In the genomic region with DNA sequence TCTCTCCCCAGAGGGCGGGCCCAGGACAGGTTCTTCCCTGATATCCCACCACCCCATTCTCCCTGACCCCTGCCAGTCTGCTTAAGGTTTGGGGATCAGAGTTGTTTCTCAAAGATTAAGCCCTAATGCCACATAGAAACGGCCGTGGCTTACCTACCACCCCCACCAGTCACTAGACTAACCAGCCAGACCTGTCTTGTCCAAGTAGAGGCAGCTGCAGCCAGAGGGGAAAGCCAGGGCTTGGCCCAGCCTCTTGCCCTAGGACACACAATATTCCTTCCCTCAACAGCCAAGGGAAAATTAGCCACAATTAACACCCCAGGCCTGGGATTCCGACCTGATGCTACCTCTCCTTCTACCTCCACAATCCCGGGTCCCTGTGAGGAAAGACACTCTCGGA, we compare ENCODE assay signal across 8 mouse cellular contexts. TPM values are rescaled to one million over a fixed set of nuclear protein-coding genes. Genes with fewer than 3 reads are reported as not detected.
DNase-seq lines count a peak whose midpoint lies in the region; ATAC-seq and TF ChIP-seq lines count a peak whose summit lies in the region.

No protein-coding gene starts in this region.

- peak overlapping the region; percentile 94 for H3K27ac ChIP-seq in spleen, adult 2 months (ENCODE audit: insufficient read depth, low read length)
- peak overlapping the region; percentile 98 for H3K27ac ChIP-seq in forebrain, embryonic 11.5 days (ENCODE audit: low read depth, low read length)
- H3K27ac ChIP-seq in limb, embryonic 14.5 days (replicated peaks; ENCODE audit: low read depth, low read length), result peak overlapping the region; percentile 94
- H3K27ac ChIP-seq in neural tube, embryonic 14.5 days (ENCODE audit: low read depth, low read length), result peak overlapping the region; percentile 100

- no peaks in the 10 kb centered on the region for H3K27me3 ChIP-seq in spleen, adult 2 months (ENCODE audit: control insufficient read depth, insufficient read depth, low read length)
- no peaks in the 10 kb centered on the region for H3K27me3 ChIP-seq in forebrain, embryonic 11.5 days (ENCODE audit: control insufficient read depth, insufficient read depth, low read length)
- no peaks in the 10 kb centered on the region for H3K27me3 ChIP-seq in limb, embryonic 14.5 days (ENCODE audit: control insufficient read depth, insufficient read depth, low read length)
- H3K27me3 ChIP-seq in neural tube, embryonic 14.5 days (ENCODE audit: control insufficient read depth, insufficient read depth, low read length), result no peaks in the 10 kb centered on the region

- H3K4me2 ChIP-seq in forebrain, embryonic 11.5 days (ENCODE audit: low read depth, low read length, severe bottlenecking), result peak overlapping the region; percentile 92
- H3K4me2 ChIP-seq in limb, embryonic 14.5 days (replicated peaks; ENCODE audit: low read depth, low read length, severe bottlenecking), result peak overlapping the region; percentile 94
- peak overlapping the region; percentile 98 for H3K4me2 ChIP-seq in neural tube, embryonic 14.5 days (ENCODE audit: low read depth, low read length)

- peak overlapping the region; percentile 57; the same call in 1 of the 2 replicates for H3K4me3 ChIP-seq in spleen, adult 2 months (ENCODE audit: extremely low read depth, insufficient read depth, insufficient read length)
- H3K4me3 ChIP-seq in forebrain, embryonic 11.5 days (ENCODE audit: low read depth, low read length), result peak overlapping the region; percentile 97
- peak overlapping the region; percentile 94 for H3K4me3 ChIP-seq in limb, embryonic 14.5 days (replicated peaks; ENCODE audit: low read length)
- peak overlapping the region; percentile 85 for H3K4me3 ChIP-seq in neural tube, embryonic 14.5 days (ENCODE audit: low read depth, low read length)

- no peak for ATAC-seq in forebrain, embryonic 11.5 days (replicated peaks; ENCODE audit: low FRiP score)
- ATAC-seq in limb, embryonic 14.5 days (ENCODE audit: low FRiP score, low read depth), result no peak
- ATAC-seq in neural tube, embryonic 14.5 days (ENCODE audit: low read depth), result no peak

- no peak for DNase-seq in spleen, adult 2 months (ENCODE audit: low read depth in 1 of 2, low spot score in 2 of 2)
- DNase-seq in spleen, adult 18-20 months, result no peak
- no peak for DNase-seq in forebrain, embryonic 11.5 days (ENCODE audit: low spot score)
- peak; percentile 15 for DNase-seq in limb, embryonic 14.5 days (ENCODE audit: low spot score)
- DNase-seq in frontal cortex, adult 2 months (ENCODE audit: extremely low spot score in 1 of 2, low spot score in 1 of 2), result no peak
- DNase-seq in adrenal gland, postnatal 10 days, result no peak
- no peak for DNase-seq in left cerebral cortex, postnatal 14 days (ENCODE audit: low spot score in 2 of 2)

- H3K4me1 ChIP-seq in spleen, adult 2 months (ENCODE audit: control insufficient read depth, insufficient read depth, insufficient read length), result peaks cover 8% of the 10 kb centered on the region; the same call in 1 of the 2 replicates
- H3K4me1 ChIP-seq in forebrain, embryonic 11.5 days (replicated peaks; ENCODE audit: control insufficient read depth, insufficient read depth, low read length), result peaks cover 27% of the 10 kb centered on the region
- H3K4me1 ChIP-seq in limb, embryonic 14.5 days (ENCODE audit: control insufficient read depth, insufficient read depth, low read length), result peaks cover 35% of the 10 kb centered on the region
- H3K4me1 ChIP-seq in neural tube, embryonic 14.5 days (ENCODE audit: control insufficient read depth, insufficient read depth, low read length), result peaks cover 39% of the 10 kb centered on the region

- no peak for TF ChIP-seq CTCF in spleen, adult 2 months (IDR thresholded peaks at IDR 0.05; ENCODE audit: extremely low read depth, insufficient read depth, insufficient read length, insufficient replicate concordance)

- no peak for TF ChIP-seq POLR2A in spleen, adult 2 months (IDR thresholded peaks at IDR 0.05; ENCODE audit: low read depth, low read length)
- TF ChIP-seq POLR2A in limb, embryonic 14.5 days (IDR thresholded peaks at IDR 0.05; ENCODE audit: borderline replicate concordance, extremely low read depth, insufficient read depth, insufficient read length), result no peak

- no peaks in the 10 kb centered on the region for H3K9me3 ChIP-seq in forebrain, embryonic 11.5 days (ENCODE audit: control insufficient read depth, low read length)
- no peaks in the 10 kb centered on the region for H3K9me3 ChIP-seq in limb, embryonic 14.5 days (ENCODE audit: control insufficient read depth, low read length)
- no peaks in the 10 kb centered on the region for H3K9me3 ChIP-seq in neural tube, embryonic 14.5 days (ENCODE audit: control insufficient read depth, low read length)

- peaks cover 15% of the 10 kb centered on the region for H3K36me3 ChIP-seq in spleen, adult 2 months (ENCODE audit: control insufficient read depth, insufficient read depth, low read length)
- H3K36me3 ChIP-seq in forebrain, embryonic 11.5 days (ENCODE audit: control insufficient read depth, insufficient read depth, low read length), result peaks cover 18% of the 10 kb centered on the region
- H3K36me3 ChIP-seq in limb, embryonic 14.5 days (ENCODE audit: control insufficient read depth, insufficient read depth, low read length), result peaks cover 38% of the 10 kb centered on the region
- peaks cover 27% of the 10 kb centered on the region for H3K36me3 ChIP-seq in neural tube, embryonic 14.5 days (ENCODE audit: control insufficient read depth, insufficient read depth, low read length)

- peak overlapping the region; percentile 56 for H3K9ac ChIP-seq in forebrain, embryonic 11.5 days (ENCODE audit: low read length)
- H3K9ac ChIP-seq in limb, embryonic 14.5 days (ENCODE audit: low read depth, low read length, severe bottlenecking), result peak overlapping the region; percentile 61
- peak overlapping the region; percentile 63 for H3K9ac ChIP-seq in neural tube, embryonic 14.5 days (replicated peaks; ENCODE audit: low read depth, low read length)

- intact Hi-C loops in left cerebral cortex, postnatal 14 days (cut with DNase I), result loop anchor here (2.0 to 5.0 kb wide), 3 partner anchors 25 to 243 kb away; a partner anchor contains a TSS

- WGBS in spleen, adult 2 months, result 50% methylated on average over 6 of the region's 6 CpGs
- WGBS in forebrain, embryonic 11.5 days, result 27% methylated on average over 6 of the region's 6 CpGs
- 15% methylated on average over 6 of the region's 6 CpGs for WGBS in limb, embryonic 14.5 days
- WGBS in neural tube, embryonic 14.5 days, result 23% methylated on average over 6 of the region's 6 CpGs

RNA-seq across cellular contexts. Expression of a gene that starts 3.5 kb away (rescaled TPM):
- 146 and 160 TPM in 2 replicates for polyA plus RNA-seq in spleen, adult 2 months (2012; rRNA removed)
- 53.0 and 61.4 TPM in 2 replicates for polyA plus RNA-seq in forebrain, embryonic 11.5 days (2014; fragmentation: Nextera tagmentation; extraction: Ambion mirVana)
- polyA plus RNA-seq in limb, embryonic 14.5 days (2012; rRNA removed), result 425 and 497 TPM in 2 replicates
- 97.8 and 113 TPM in 2 replicates for polyA plus RNA-seq in limb, embryonic 14.5 days (2014; fragmentation: Nextera tagmentation; extraction: Ambion mirVana)
- 86.0 and 89.6 TPM in 2 replicates for polyA plus RNA-seq in neural tube, embryonic 14.5 days (2014; fragmentation: Nextera tagmentation; extraction: Ambion mirVana)
- 374 and 399 TPM in 2 replicates for polyA plus RNA-seq in frontal cortex, adult 2 months (2012; rRNA removed)
- total RNA-seq in adrenal gland, postnatal 10 days (2021), result 100 to 1,000 TPM in 1 of 2 experiments, 10 to 100 TPM in 1; 93.8 to 128 TPM
- 100 to 1,000 TPM; 531 to 563 TPM for total RNA-seq in left cerebral cortex, postnatal 14 days (2021)

RNA-seq across cellular contexts. Expression of a gene that starts 25.5 kb away (rescaled TPM):
- 0.47 and 0.86 TPM in 2 replicates for polyA plus RNA-seq in spleen, adult 2 months (2012; rRNA removed)
- polyA plus RNA-seq in forebrain, embryonic 11.5 days (2014; fragmentation: Nextera tagmentation; extraction: Ambion mirVana), result 25.7 and 30.1 TPM in 2 replicates
- polyA plus RNA-seq in limb, embryonic 14.5 days (2012; rRNA removed), result 10.5 and 12.2 TPM in 2 replicates
- polyA plus RNA-seq in limb, embryonic 14.5 days (2014; fragmentation: Nextera tagmentation; extraction: Ambion mirVana), result 13.6 and 17.8 TPM in 2 replicates
- 213 and 260 TPM in 2 replicates for polyA plus RNA-seq in neural tube, embryonic 14.5 days (2014; fragmentation: Nextera tagmentation; extraction: Ambion mirVana)
- polyA plus RNA-seq in frontal cortex, adult 2 months (2012; rRNA removed), result 130 and 138 TPM in 2 replicates
- total RNA-seq in adrenal gland, postnatal 10 days (2021), result 1 to 10 TPM; 4.2 to 7.2 TPM
- total RNA-seq in left cerebral cortex, postnatal 14 days (2021), result 100 to 1,000 TPM in 1 of 2 experiments, 10 to 100 TPM in 1; 95.7 to 101 TPM

RNA-seq across cellular contexts. Expression of a gene that starts 29.6 kb away (rescaled TPM):
- 82.3 and 105 TPM in 2 replicates for polyA plus RNA-seq in spleen, adult 2 months (2012; rRNA removed)
- polyA plus RNA-seq in forebrain, embryonic 11.5 days (2014; fragmentation: Nextera tagmentation; extraction: Ambion mirVana), result 105 and 109 TPM in 2 replicates
- polyA plus RNA-seq in limb, embryonic 14.5 days (2012; rRNA removed), result 127 and 131 TPM in 2 replicates
- 161 and 171 TPM in 2 replicates for polyA plus RNA-seq in limb, embryonic 14.5 days (2014; fragmentation: Nextera tagmentation; extraction: Ambion mirVana)
- 112 and 132 TPM in 2 replicates for polyA plus RNA-seq in neural tube, embryonic 14.5 days (2014; fragmentation: Nextera tagmentation; extraction: Ambion mirVana)
- polyA plus RNA-seq in frontal cortex, adult 2 months (2012; rRNA removed), result 179 and 182 TPM in 2 replicates
- 100 to 1,000 TPM; 124 to 138 TPM for total RNA-seq in adrenal gland, postnatal 10 days (2021)
- total RNA-seq in left cerebral cortex, postnatal 14 days (2021), result 100 to 1,000 TPM in 1 of 2 experiments, 10 to 100 TPM in 1; 92.0 to 106 TPM

RNA-seq across cellular contexts. Expression of a gene that starts 29.7 kb away (rescaled TPM):
- polyA plus RNA-seq in spleen, adult 2 months (2012; rRNA removed), result 9.5 and 11.1 TPM in 2 replicates
- polyA plus RNA-seq in forebrain, embryonic 11.5 days (2014; fragmentation: Nextera tagmentation; extraction: Ambion mirVana), result 43.7 and 44.4 TPM in 2 replicates
- polyA plus RNA-seq in limb, embryonic 14.5 days (2012; rRNA removed), result 29.5 and 32.7 TPM in 2 replicates
- polyA plus RNA-seq in limb, embryonic 14.5 days (2014; fragmentation: Nextera tagmentation; extraction: Ambion mirVana), result 22.3 and 27.3 TPM in 2 replicates
- 21.3 and 29.9 TPM in 2 replicates for polyA plus RNA-seq in neural tube, embryonic 14.5 days (2014; fragmentation: Nextera tagmentation; extraction: Ambion mirVana)
- 34.2 and 35.7 TPM in 2 replicates for polyA plus RNA-seq in frontal cortex, adult 2 months (2012; rRNA removed)
- total RNA-seq in adrenal gland, postnatal 10 days (2021), result 10 to 100 TPM; 32.4 to 38.9 TPM
- 10 to 100 TPM; 36.8 to 42.0 TPM for total RNA-seq in left cerebral cortex, postnatal 14 days (2021)

RNA-seq across cellular contexts. Expression of a gene that starts 32.3 kb away (rescaled TPM):
- 14.3 and 20.5 TPM in 2 replicates for polyA plus RNA-seq in spleen, adult 2 months (2012; rRNA removed)
- polyA plus RNA-seq in forebrain, embryonic 11.5 days (2014; fragmentation: Nextera tagmentation; extraction: Ambion mirVana), result 15.6 and 18.5 TPM in 2 replicates
- 17.0 and 23.7 TPM in 2 replicates for polyA plus RNA-seq in limb, embryonic 14.5 days (2012; rRNA removed)
- 18.7 and 18.9 TPM in 2 replicates for polyA plus RNA-seq in limb, embryonic 14.5 days (2014; fragmentation: Nextera tagmentation; extraction: Ambion mirVana)
- 2.3 and 5.3 TPM in 2 replicates for polyA plus RNA-seq in neural tube, embryonic 14.5 days (2014; fragmentation: Nextera tagmentation; extraction: Ambion mirVana)
- 4.1 and 4.6 TPM in 2 replicates for polyA plus RNA-seq in frontal cortex, adult 2 months (2012; rRNA removed)
- total RNA-seq in adrenal gland, postnatal 10 days (2021), result 10 to 100 TPM; 29.1 to 33.0 TPM
- 1 to 10 TPM; 2.6 to 2.9 TPM for total RNA-seq in left cerebral cortex, postnatal 14 days (2021)
